Mouse (Mus musculus): Measurements from ENCODE around the gene Hsd17b13. TPM values are rescaled to one million over a fixed set of nuclear protein-coding genes. Genes with fewer than 3 reads are reported as not detected.
"Not testable (repeated sequence)": the region's sequence is repeated elsewhere in the genome, so short reads cannot be mapped to it uniquely, and the experiment has no call there.

Gene Hsd17b13
- polyA plus RNA-seq (2016; fragmentation: Nextera tagmentation; extraction: Ambion mirVana) = not detected in 2 replicates

DNA sequence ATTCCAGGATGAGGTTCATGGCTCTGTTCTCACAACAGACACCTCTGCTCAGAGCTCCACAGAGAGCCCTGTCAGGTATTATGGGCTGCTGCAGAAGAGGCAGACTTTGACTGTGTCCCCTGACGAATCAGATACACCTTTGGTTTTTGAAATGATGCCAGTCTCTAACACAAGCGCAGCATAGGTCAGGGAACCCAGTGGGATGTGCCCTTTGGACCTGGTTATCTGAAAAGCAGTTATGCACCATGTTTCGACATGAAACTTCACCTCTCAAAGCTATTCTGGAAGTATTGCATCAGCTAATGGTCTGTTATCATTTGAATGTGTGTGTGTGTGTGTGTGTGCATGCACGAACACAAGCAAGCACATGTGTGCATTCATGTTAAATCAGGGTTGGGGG, at the start of gene Hsd17b13:
Hsd17b13 (minus strand) TSS at position 114 of the 400 bp plus-strand sequence.
- no peaks in the 10 kb centered on the region for H3K4me1 ChIP-seq
- no peaks in the 10 kb centered on the region for H3K9me3 ChIP-seq (replicated peaks)
- no peak within 1 kb of the TSS for H3K4me3 ChIP-seq
- H3K27me3 ChIP-seq = no peaks in the 10 kb centered on the region
- no peaks in the 10 kb centered on the region for H3K36me3 ChIP-seq
- 86% methylated on average over 4 of the region's 4 CpGs for WGBS
- H3K27ac ChIP-seq = no peak within 1 kb of the TSS
- no peak for ATAC-seq (ENCODE audit: low FRiP score)
- no peak within 1 kb of the TSS for H3K4me2 ChIP-seq (replicated peaks)
- no peak within 1 kb of the TSS for H3K9ac ChIP-seq

DNA sequence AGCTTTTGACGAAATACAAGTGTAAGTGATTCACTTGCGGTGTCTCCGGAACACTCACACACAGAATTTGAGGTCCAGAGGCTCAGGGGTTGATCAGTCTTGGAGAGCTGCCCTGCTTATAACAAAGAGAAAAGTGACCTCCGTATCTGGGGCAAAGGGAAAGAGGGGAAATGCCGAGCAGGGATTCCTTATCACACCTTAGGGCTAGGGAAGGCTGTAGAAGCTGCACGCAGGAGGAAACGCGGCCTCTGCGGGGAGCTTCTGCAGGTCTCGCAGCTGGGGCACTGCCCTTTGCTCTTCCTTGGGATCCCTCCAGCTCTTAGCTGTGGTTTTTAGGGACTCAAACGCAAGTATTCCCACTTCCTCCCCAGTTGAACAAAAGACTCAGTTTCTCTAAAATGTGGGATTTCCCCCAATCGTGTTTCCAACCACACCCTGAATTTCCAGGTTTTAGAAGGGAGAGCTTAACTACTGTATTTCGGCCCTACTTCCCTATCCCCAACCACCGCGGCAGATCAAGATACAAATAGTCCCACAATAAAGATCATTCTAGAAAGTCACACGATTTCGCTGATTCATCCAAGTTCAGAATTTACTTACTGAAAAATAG, 48.1 kb upstream of the Hsd17b13 start:
- H3K9me3 ChIP-seq (replicated peaks) = no peaks in the 10 kb centered on the region
- H3K27ac ChIP-seq = no peak overlapping the region
- no peak overlapping the region for H3K4me3 ChIP-seq
- peaks cover 7% of the 10 kb centered on the region for H3K4me1 ChIP-seq
- peaks cover 12% of the 10 kb centered on the region for H3K27me3 ChIP-seq
- no peak overlapping the region for H3K9ac ChIP-seq
- H3K36me3 ChIP-seq = no peaks in the 10 kb centered on the region
- no peak for ATAC-seq (ENCODE audit: low FRiP score)
- no peak overlapping the region for H3K4me2 ChIP-seq (replicated peaks)
- WGBS = 40% methylated on average over 17 of the region's 17 CpGs

DNA sequence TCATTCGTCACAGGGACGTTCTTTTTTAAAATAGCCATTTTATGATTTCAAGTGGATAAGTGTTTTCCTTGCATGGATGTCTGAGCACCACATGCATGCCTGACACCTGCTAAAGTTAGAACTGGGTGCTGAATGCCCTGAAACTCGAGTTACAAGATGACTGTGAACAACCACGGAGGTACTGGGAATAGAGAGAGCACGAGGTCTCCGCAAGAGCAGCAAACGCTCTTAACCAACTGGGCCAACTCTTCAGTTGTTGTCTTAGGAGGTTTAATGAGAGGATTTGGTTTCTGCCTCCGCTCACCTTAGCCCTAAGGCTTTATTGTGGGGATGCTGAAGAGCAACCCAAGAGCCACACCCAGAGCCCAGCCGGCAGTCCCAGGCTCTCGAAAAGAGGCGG, 47.6 kb upstream of the Hsd17b13 start:
- 66% methylated on average over 11 of the region's 11 CpGs for WGBS
- Histone ChIP-seq H3K4me3 (no peak overlapping the region), H3K36me3 (no peaks in the 10 kb centered on the region), H3K9ac (no peak overlapping the region), H3K27ac (no peak overlapping the region), H3K9me3 (replicated peaks) (no peaks in the 10 kb centered on the region), H3K27me3 (peaks cover 12% of the 10 kb centered on the region), H3K4me1 (peaks cover 7% of the 10 kb centered on the region), H3K4me2 (replicated peaks) (no peak overlapping the region)
- ATAC-seq (ENCODE audit: low FRiP score) = no peak

DNA sequence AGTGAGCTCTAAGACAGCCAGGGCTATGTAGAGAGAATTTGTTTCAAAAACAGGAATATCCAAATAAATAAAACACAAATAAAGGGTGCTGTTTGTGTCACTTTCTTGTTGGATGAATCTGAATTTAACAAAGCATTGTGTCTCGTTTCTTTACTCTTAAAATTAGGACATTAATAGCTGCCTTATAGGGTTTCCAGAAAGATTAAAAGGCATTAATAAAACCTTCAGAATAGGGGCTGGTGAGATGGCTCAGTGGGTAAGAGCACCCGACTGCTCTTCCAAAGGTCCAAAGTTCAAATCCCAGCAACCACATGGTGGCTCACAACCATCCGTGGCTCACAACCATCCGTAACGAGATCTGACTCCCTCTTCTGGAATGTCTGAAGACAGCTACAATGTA, 47.0 kb upstream of the Hsd17b13 start:
- 83% methylated on average over 5 of the region's 5 CpGs for WGBS
- H3K27me3 ChIP-seq = peaks cover 12% of the 10 kb centered on the region
- not testable (repeated sequence) for H3K4me1 ChIP-seq; H3K9me3 ChIP-seq (replicated peaks); ATAC-seq (ENCODE audit: low FRiP score); H3K4me2 ChIP-seq (replicated peaks); H3K9ac ChIP-seq; H3K36me3 ChIP-seq; H3K27ac ChIP-seq; H3K4me3 ChIP-seq

DNA sequence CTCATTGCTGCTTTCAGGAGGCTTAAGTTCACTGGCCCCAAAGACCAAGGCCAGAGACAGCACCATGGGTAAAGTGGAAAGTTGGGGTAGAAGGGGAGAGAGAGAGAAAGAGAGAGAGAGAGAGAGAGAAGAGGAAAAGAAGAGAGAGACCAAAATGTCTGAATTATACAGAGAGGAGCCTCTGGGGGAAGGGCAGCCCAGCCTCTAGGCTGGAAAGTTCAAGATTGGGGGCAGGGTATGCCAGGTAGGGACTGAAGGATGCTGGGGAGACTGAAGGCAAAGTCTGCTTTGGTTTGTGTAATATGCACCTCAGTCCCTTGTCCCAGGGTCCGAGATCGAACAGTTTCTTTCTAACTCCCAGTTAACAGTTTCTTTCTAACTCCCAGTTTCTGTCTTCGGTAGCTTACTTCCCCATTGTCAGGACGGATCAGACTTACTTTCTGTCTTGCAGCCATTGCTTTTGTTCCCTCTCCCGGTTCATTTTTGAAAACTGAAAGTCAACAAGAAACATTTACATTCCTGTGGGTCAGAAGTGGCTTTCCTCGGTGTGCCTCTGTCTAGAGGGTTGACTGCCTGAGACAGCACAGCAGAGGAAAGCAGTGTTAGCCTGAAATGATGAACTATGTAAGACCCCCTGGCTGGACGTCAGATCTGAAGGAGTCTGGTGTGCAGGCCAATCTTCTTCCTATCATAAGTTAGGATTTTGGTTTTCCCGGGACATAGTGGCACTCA, 46.2 kb upstream of the Hsd17b13 start:
- no peak overlapping the region for H3K27ac ChIP-seq
- H3K4me3 ChIP-seq = no peak overlapping the region
- no peaks in the 10 kb centered on the region for H3K9me3 ChIP-seq (replicated peaks)
- no peaks in the 10 kb centered on the region for H3K36me3 ChIP-seq
- ATAC-seq (ENCODE audit: low FRiP score) = no peak
- H3K9ac ChIP-seq = no peak overlapping the region
- peaks cover 12% of the 10 kb centered on the region for H3K27me3 ChIP-seq
- no peak overlapping the region for H3K4me2 ChIP-seq (replicated peaks)
- H3K4me1 ChIP-seq = peaks cover 7% of the 10 kb centered on the region
- 77% methylated on average over 8 of the region's 8 CpGs for WGBS

DNA sequence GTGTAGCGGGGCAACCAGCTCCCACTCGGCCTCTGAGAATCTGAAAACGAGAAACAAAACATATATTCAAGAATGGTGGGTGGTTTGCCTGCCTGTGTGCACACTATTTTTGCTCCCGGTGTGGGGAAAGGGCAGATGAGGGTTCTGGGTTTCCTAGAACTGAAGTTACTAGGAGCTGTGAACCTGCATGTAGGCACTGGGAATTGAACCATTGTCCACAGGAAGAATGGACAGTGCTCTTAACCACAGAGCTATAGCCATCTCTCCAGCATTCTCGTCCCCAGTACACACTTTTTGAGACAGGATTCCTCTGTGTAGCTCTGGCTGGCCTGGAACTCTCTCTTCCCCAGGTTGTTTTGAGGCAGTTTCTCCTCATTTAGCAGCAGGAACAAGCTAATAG, 45.3 kb upstream of the Hsd17b13 start:
- Histone ChIP-seq H3K9ac (no peak overlapping the region), H3K4me2 (replicated peaks) (peak overlapping the region; percentile 83), H3K27ac (no peak overlapping the region), H3K4me1 (peaks cover 7% of the 10 kb centered on the region), H3K36me3 (no peaks in the 10 kb centered on the region), H3K9me3 (replicated peaks) (no peaks in the 10 kb centered on the region), H3K27me3 (peaks cover 12% of the 10 kb centered on the region), H3K4me3 (no peak overlapping the region)
- ATAC-seq (ENCODE audit: low FRiP score) = no peak
- 31% methylated on average over 5 of the region's 5 CpGs for WGBS

- Histone ChIP-seq H3K4me2 (replicated peaks) (peak within 1 kb of the TSS; percentile 83), H3K27me3 (peaks cover 12% of the 10 kb centered on the region), H3K27ac (no peak within 1 kb of the TSS), H3K9me3 (replicated peaks) (no peaks in the 10 kb centered on the region), H3K36me3 (no peaks in the 10 kb centered on the region), H3K4me3 (peak within 1 kb of the TSS; percentile 44), H3K9ac (peak within 1 kb of the TSS; percentile 60), H3K4me1 (peaks cover 7% of the 10 kb centered on the region)
- 1% methylated on average over 31 of the region's 31 CpGs for WGBS
- ATAC-seq (ENCODE audit: low FRiP score) = peak; percentile 75
Measured at GRCm38 (mm10) chr5:104021597-104022378, 44.6 kb upstream of the Hsd17b13 start, which contains the start of gene Hsd17b11. TSS of gene Hsd17b11 (minus strand) at chr5:104021919.

GRCm38 (mm10) chr5:104011419-104011818, 34.2 kb upstream of the Hsd17b13 start:
- no peaks in the 10 kb centered on the region for H3K36me3 ChIP-seq
- no peak overlapping the region for H3K27ac ChIP-seq
- no peak overlapping the region for H3K4me2 ChIP-seq (replicated peaks)
- no peaks in the 10 kb centered on the region for H3K4me1 ChIP-seq
- H3K9ac ChIP-seq = no peak overlapping the region
- ATAC-seq (ENCODE audit: low FRiP score) = no peak
- H3K9me3 ChIP-seq (replicated peaks) = no peaks in the 10 kb centered on the region
- no peak overlapping the region for H3K4me3 ChIP-seq
- no peaks in the 10 kb centered on the region for H3K27me3 ChIP-seq

DNA sequence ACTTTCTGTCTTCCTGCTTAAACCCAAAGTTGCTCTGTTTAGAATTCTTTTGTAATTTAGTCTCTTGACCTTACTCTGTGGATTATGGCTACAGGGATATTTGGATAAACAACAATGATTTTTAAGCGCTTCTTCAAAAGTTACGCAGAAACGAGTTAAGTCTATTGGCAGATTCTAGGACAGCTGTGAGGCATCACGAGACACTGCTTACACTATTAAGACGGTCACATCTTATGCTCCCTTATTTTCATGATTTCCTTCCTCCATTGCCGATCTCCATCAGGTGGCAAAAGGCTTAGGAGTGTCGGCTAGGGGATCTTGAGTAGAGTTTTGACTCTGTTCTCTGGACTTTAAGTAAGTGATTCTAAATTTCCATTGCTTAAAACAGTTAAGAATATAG, 33.1 kb upstream of the Hsd17b13 start:
- no peaks in the 10 kb centered on the region for H3K27me3 ChIP-seq
- H3K36me3 ChIP-seq = no peaks in the 10 kb centered on the region
- H3K4me3 ChIP-seq = no peak overlapping the region
- 95% methylated on average over 7 of the region's 7 CpGs for WGBS
- no peak for ATAC-seq (ENCODE audit: low FRiP score)
- H3K4me1 ChIP-seq = no peaks in the 10 kb centered on the region
- H3K9me3 ChIP-seq (replicated peaks) = no peaks in the 10 kb centered on the region
- H3K9ac ChIP-seq = no peak overlapping the region
- no peak overlapping the region for H3K27ac ChIP-seq
- no peak overlapping the region for H3K4me2 ChIP-seq (replicated peaks)

DNA sequence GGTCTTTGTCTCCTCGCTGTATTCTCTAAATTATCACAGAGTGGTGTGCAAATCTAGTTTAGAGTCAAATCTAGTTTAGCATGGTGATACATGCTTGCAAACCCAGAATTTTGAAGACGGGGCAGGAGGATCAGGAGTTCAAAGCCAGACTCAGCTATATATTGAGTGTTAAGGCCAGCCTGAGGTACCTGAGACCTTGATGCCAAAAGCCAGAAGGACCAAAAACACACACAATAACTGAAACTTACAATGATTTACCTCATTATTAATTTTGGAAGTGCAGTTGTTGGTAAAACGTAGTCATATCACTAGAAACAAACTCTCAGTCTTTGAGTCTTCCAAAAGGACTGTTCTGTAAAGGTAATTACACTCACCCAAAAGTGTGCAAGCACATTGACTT, 32.2 kb upstream of the Hsd17b13 start:
- no peaks in the 10 kb centered on the region for H3K36me3 ChIP-seq
- H3K4me3 ChIP-seq = no peak overlapping the region
- no peak overlapping the region for H3K9ac ChIP-seq
- 95% methylated on average over 3 of the region's 3 CpGs for WGBS
- no peaks in the 10 kb centered on the region for H3K4me1 ChIP-seq
- no peak for ATAC-seq (ENCODE audit: low FRiP score)
- no peaks in the 10 kb centered on the region for H3K9me3 ChIP-seq (replicated peaks)
- H3K4me2 ChIP-seq (replicated peaks) = no peak overlapping the region
- no peak overlapping the region for H3K27ac ChIP-seq
- H3K27me3 ChIP-seq = no peaks in the 10 kb centered on the region

- Histone ChIP-seq H3K4me1 (peaks cover 5% of the 10 kb centered on the region; the same call in 1 of the 2 replicates), H3K27ac (no peak overlapping the region), H3K27me3 (no peaks in the 10 kb centered on the region), H3K9ac (no peak overlapping the region), H3K4me3 (no peak overlapping the region), H3K4me2 (replicated peaks) (no peak overlapping the region), H3K36me3 (no peaks in the 10 kb centered on the region), H3K9me3 (replicated peaks) (no peaks in the 10 kb centered on the region)
- no peak for ATAC-seq (ENCODE audit: low FRiP score)
- WGBS = 77% methylated on average over 5 of the region's 5 CpGs
Measured at GRCm38 (mm10) chr5:104007801-104008200, 30.6 kb upstream of the Hsd17b13 start.

- no peaks in the 10 kb centered on the region for H3K27me3 ChIP-seq
- H3K36me3 ChIP-seq = no peaks in the 10 kb centered on the region
- no peak overlapping the region for H3K4me2 ChIP-seq (replicated peaks)
- WGBS = 82% methylated on average over 3 of the region's 3 CpGs
- no peak overlapping the region for H3K27ac ChIP-seq
- no peak overlapping the region for H3K9ac ChIP-seq
- peaks cover 11% of the 10 kb centered on the region for H3K4me1 ChIP-seq
- H3K4me3 ChIP-seq = no peak overlapping the region
- no peak for ATAC-seq (ENCODE audit: low FRiP score)
- H3K9me3 ChIP-seq (replicated peaks) = no peaks in the 10 kb centered on the region
Measured at GRCm38 (mm10) chr5:104006811-104007210, 29.6 kb upstream of the Hsd17b13 start.
